Mouse (Mus musculus) CH12.LX (cell line): Measurements from ENCODE around the gene Gnb1.
"Not testable (repeated sequence)": the region's sequence is repeated elsewhere in the genome, so short reads cannot be mapped to it uniquely, and the experiment has no call there.

Source experiments
- BHLHE40 ChIP-seq: IDR thresholded peaks from 2 replicates; pipeline ENCODE4 v1.6.1; 2011; ENCODE audit warnings: mild to moderate bottlenecking, low read depth, low read length, improper control_type of control experiment
- CHD2 ChIP-seq: IDR thresholded peaks from 2 replicates; pipeline ENCODE4 v1.6.1; 2011; ENCODE audit warnings: low read length, improper control_type of control experiment
- CTCF ChIP-seq, 2 experiments: IDR thresholded peaks in 1 of 2; conservative IDR thresholded peaks in 1 of 2; 2 replicates each; pipeline ENCODE4 v1.5.1; 2011 to 2012; ENCODE audit warnings: low read depth in 2 of 2, low read length in 2 of 2, improper control_type of control experiment in 1 of 2, inconsistent platforms in 1 of 2, mild to moderate bottlenecking in 1 of 2, moderate library complexity in 1 of 2
- GABPA ChIP-seq: IDR thresholded peaks from 2 replicates; pipeline ENCODE4 v1.6.1; 2012; ENCODE audit warnings: low read depth, low read length, improper control_type of control experiment, inconsistent platforms; ENCODE audit not compliant: insufficient replicate concordance
- MAX ChIP-seq: IDR thresholded peaks from 2 replicates; pipeline ENCODE4 v1.6.1; 2011; ENCODE audit warnings: low read length, improper control_type of control experiment
- MXI1 ChIP-seq: IDR thresholded peaks from 2 replicates; pipeline ENCODE4 v1.6.1; 2011; ENCODE audit warnings: mild to moderate bottlenecking, low read depth, low read length, improper control_type of control experiment
- NELFE ChIP-seq: IDR thresholded peaks from 2 replicates; pipeline ENCODE4 v1.6.1; 2011; ENCODE audit warnings: low read depth, low read length, improper control_type of control experiment
- NRF1 ChIP-seq: IDR thresholded peaks from 2 replicates; pipeline ENCODE4 v1.6.1; 2014; ENCODE audit warnings: low read depth, mild to moderate bottlenecking, inconsistent platforms, low read length, improper control_type of control experiment, moderate library complexity
- POLR2A ChIP-seq: IDR thresholded peaks from 2 replicates; pipeline ENCODE4 v1.6.1; 2011; ENCODE audit warnings: low read depth, mild to moderate bottlenecking, improper control_type of control experiment, low read length
- POLR2AphosphoS2 ChIP-seq: IDR thresholded peaks from 2 replicates; pipeline ENCODE4 v1.6.1; 2011; ENCODE audit warnings: low read depth, low read length, improper control_type of control experiment
- ZKSCAN1 ChIP-seq: IDR thresholded peaks from 2 replicates; pipeline ENCODE4 v1.6.1; 2012; ENCODE audit warnings: low read depth, inconsistent platforms, low read length, improper control_type of control experiment, borderline replicate concordance
- ZMIZ1 ChIP-seq: IDR thresholded peaks from 2 replicates; pipeline ENCODE4 v1.6.1; 2012; ENCODE audit warnings: low read depth, mild to moderate bottlenecking, inconsistent platforms, low read length, improper control_type of control experiment

GRCm38 (mm10) chr4:155570315-155570714 is 79.2 kb downstream of the Gnb1 start:
- TF ChIP-seq CTCF (conservative IDR thresholded peaks at IDR 0.05 in 1 of 2, IDR thresholded peaks at IDR 0.05 in 1 of 2; ENCODE audit: low read depth in 2 of 2, low read length in 2 of 2); POLR2A; MAX; ZMIZ1; MXI1; NRF1; CHD2; BHLHE40; NELFE; POLR2AphosphoS2; ZKSCAN1; GABPA: not testable (repeated sequence)
